Mouse (Mus musculus) cortical plate, adult 2 months (tissue): ENCODE measurements around the gene Olfr575.

Source experiments
- CTCF ChIP-seq: fragments of 200-500 bp; IDR thresholded peaks from 2 replicates; pipeline ENCODE4 v1.5.1; 2011; ENCODE audit warnings: mild to moderate bottlenecking, control low read depth, low read length; ENCODE audit not compliant: insufficient read depth; ENCODE audit errors: extremely low read depth
- POLR2A ChIP-seq: fragments of 200-500 bp; IDR thresholded peaks from 2 replicates; pipeline ENCODE4 v1.6.1; 2011; ENCODE audit warnings: mild to moderate bottlenecking, low read length, control low read depth; ENCODE audit not compliant: insufficient read depth; ENCODE audit errors: extremely low read depth

DNA sequence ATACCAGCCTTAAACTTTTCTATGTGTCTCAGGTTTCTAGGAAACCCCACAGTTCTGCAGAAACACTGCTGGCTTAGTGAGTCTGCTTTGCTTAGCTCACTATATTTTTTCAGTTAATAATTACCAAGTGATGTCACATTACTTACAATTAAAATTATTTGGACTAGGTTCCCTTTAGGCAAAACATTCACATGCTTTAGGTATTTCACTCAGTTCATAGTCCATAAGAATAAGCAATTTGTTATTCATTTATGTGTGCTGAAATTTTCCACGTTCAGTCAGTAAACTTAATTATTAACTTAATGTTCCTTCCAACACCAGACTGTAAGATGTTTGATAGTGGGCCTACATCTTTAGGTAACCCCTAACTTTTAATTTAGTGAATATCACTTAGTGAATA is 7.8 kb downstream of the Olfr575 start:
- TF ChIP-seq POLR2A (no peak), CTCF (no peak)
